Mouse (Mus musculus) common myeloid progenitor, adult 5-6 weeks (primary cell): ENCODE measurements around the gene Prss43. TPM values are rescaled to one million over a fixed set of nuclear protein-coding genes. Genes with fewer than 3 reads are reported as not detected.

Experiments used
- ATAC-seq: replicated peaks from 2 replicates; pipeline ENCODE4 v1.8.0; 2016; ENCODE audit warnings: low read depth, mild to moderate bottlenecking, moderate TSS enrichment, inconsistent platforms; ENCODE audit not compliant: poor library complexity, severe bottlenecking
- total RNA-seq: library from RNA; stranded (forward); fragments of 200-1000, 187-1606 nt; gene quantifications from 2 replicates; pipeline ENCODE4 v1.2.3, GENCODE M21; 2017

The Prss43 gene
- total RNA-seq, 1 experiment from 2014 or later, result not detected

GRCm38 (mm10) chr9:110880772-110881171 lies 54.3 kb downstream of the Prss43 start:
- no peak for ATAC-seq

Other genes with a start within 250 kb of the Prss43 start
- 2.1 and 5.8 TPM in 2 replicates for gene Nradd, start 202.2 kb upstream of the Prss43 start, total RNA-seq
- gene Nbeal2, start 172.5 kb upstream of the Prss43 start, total RNA-seq, result 8.6 and 19.5 TPM in 2 replicates
- gene Ccdc12, start 170.2 kb upstream of the Prss43 start, total RNA-seq, result 88.7 and 112 TPM in 2 replicates
- not detected in 2 replicates for gene Myl3, start 84.8 kb upstream of the Prss43 start, total RNA-seq
- gene Pth1r, start 79.5 kb upstream of the Prss43 start, total RNA-seq, result 0.23 TPM in 1 of 2 replicates, not detected in the other
- gene Prss42, start 28.5 kb upstream of the Prss43 start, total RNA-seq, result not detected in 2 replicates
- gene Prss44, start 12.7 kb upstream of the Prss43 start, total RNA-seq, result not detected in 2 replicates
- not detected in 2 replicates for gene Prss45, start 7.9 kb downstream of the Prss43 start, total RNA-seq
- gene Prss46, start 17.8 kb downstream of the Prss43 start, total RNA-seq, result not detected in 2 replicates
- gene Prss50, start 31.3 kb downstream of the Prss43 start, total RNA-seq, result 8.7 and 10.2 TPM in 2 replicates
- gene Als2cl, start 53.2 kb downstream of the Prss43 start, total RNA-seq, result 0.87 and 3.1 TPM in 2 replicates
- 0.23 TPM in 1 of 2 replicates, not detected in the other for gene Tmie, start 53.4 kb downstream of the Prss43 start, total RNA-seq
- gene Fam240a, start 90.2 kb downstream of the Prss43 start, total RNA-seq, result not detected in 2 replicates
- gene Tdgf1, start 119.5 kb downstream of the Prss43 start, total RNA-seq, result not detected in 2 replicates
- 0.32 and 1.7 TPM in 2 replicates for gene Lrrc2, start 124.9 kb downstream of the Prss43 start, total RNA-seq
- gene Rtp3, start 163.9 kb downstream of the Prss43 start, total RNA-seq, result not detected in 2 replicates
- gene Ltf, start 192.6 kb downstream of the Prss43 start, total RNA-seq, result 52.3 and 80.1 TPM in 2 replicates
- gene Ccrl2, start 230.8 kb downstream of the Prss43 start, total RNA-seq, result 9.6 and 10.5 TPM in 2 replicates